Mouse (Mus musculus) hindbrain, embryonic 14.5 days (tissue): ENCODE data around the gene Pthlh. TPM values are rescaled to one million over a fixed set of nuclear protein-coding genes. Genes with fewer than 3 reads are reported as not detected.

Experiments
- ATAC-seq: fragments of 200-750 bp; cut with Nextera tagmentation; 2 replicates; pipeline ENCODE4 v1.8.0; 2017; ENCODE audit warnings: moderate number of reproducible peaks, mild to moderate bottlenecking, moderate TSS enrichment, moderate library complexity; ENCODE audit not compliant: low FRiP score
- DNase-seq: peaks from one replicate; pipeline ENCODE4 v3.0.0-alpha.2; 2015; ENCODE audit warnings: low spot score
- H3K27ac ChIP-seq: fragments of 300-500 bp; sonication (generic); 2 replicates; pipeline ENCODE4 v1.5.1; 2014; ENCODE audit warnings: mild to moderate bottlenecking, moderate library complexity
- H3K27me3 ChIP-seq: fragments of 300-500 bp; sonication (generic); 2 replicates; pipeline ENCODE4 v1.6.1; 2014; ENCODE audit warnings: mild to moderate bottlenecking, low read length, mixed read lengths; ENCODE audit not compliant: control insufficient read depth, insufficient read depth
- H3K36me3 ChIP-seq: fragments of 300-500 bp; sonication (generic); replicated peaks from 2 replicates; pipeline ENCODE4 v1.6.1; 2014; ENCODE audit not compliant: control insufficient read depth, insufficient read depth
- H3K4me1 ChIP-seq: fragments of 300-500 bp; sonication (generic); replicated peaks from 2 replicates; pipeline ENCODE4 v1.6.1; 2014; ENCODE audit warnings: antibody characterized with exemption, low read length, mixed read lengths; ENCODE audit not compliant: control insufficient read depth, insufficient read depth
- H3K4me2 ChIP-seq: fragments of 300-500 bp; sonication (generic); replicated peaks from 2 replicates; pipeline ENCODE4 v1.6.1; 2014; ENCODE audit warnings: mild to moderate bottlenecking, moderate library complexity
- H3K4me3 ChIP-seq: fragments of 300-500 bp; sonication (generic); replicated peaks from 2 replicates; pipeline ENCODE4 v1.5.1; 2014; ENCODE audit warnings: mild to moderate bottlenecking, low read length
- H3K9ac ChIP-seq: fragments of 300-500 bp; sonication (generic); 2 replicates; pipeline ENCODE4 v1.6.1; 2014
- H3K9me3 ChIP-seq: fragments of 300-500 bp; sonication (generic); 2 replicates; pipeline ENCODE4 v1.6.1; 2016; ENCODE audit warnings: low read length; ENCODE audit not compliant: control insufficient read depth
- WGBS: fragments of 180-500 bp; shearing (Covaris S2); extraction: QIAGEN DNeasy Blood & Tissue Kit; methylation state at CpG from one replicate; pipeline ENCODE4 v1.1.7; 2014; 5-methylcytosine and 5-hydroxymethylcytosine counted together
- polyA plus RNA-seq: library from polyadenylated mRNA; unstranded; fragments of >200 nt; fragmentation: Nextera tagmentation; extraction: Ambion mirVana; gene quantifications from 2 replicates; pipeline ENCODE4 v1.2.1, GENCODE M21; 2014

Gene Pthlh
- polyA plus RNA-seq, 1 experiment from 2014 or later, result 4.3 TPM

DNA sequence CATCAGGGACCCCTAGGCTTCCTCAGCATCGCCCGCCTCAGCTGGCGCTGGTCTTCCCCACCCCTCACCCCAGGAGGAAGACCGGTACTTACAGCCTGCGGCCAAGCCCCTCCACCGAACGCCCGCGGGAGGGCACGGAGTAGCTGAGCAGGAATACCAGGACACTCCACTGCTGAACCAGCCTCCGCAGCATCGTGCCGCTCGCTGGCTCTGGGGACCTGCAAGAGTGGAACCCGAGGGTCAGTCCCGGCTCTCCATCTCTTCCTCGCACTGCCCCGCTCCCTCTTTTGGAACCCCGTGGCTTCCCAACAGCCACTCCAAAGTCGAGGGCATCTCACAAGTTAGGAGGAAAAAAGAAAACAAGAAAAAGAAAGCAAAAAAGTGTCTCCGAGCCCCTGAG lies 805 bp downstream of the Pthlh start:
- H3K9ac ChIP-seq, result peak overlapping the region; percentile 24
- peak overlapping the region; percentile 45 for H3K4me3 ChIP-seq
- H3K9me3 ChIP-seq, result no peaks in the 10 kb centered on the region
- H3K36me3 ChIP-seq, result no peaks in the 10 kb centered on the region
- WGBS, result 1% methylated on average over 21 of the region's 21 CpGs
- ATAC-seq, result no peak
- no peak overlapping the region for H3K27ac ChIP-seq
- no peak for DNase-seq
- peaks cover 11% of the 10 kb centered on the region; the same call in 1 of the 2 replicates for H3K4me1 ChIP-seq
- H3K27me3 ChIP-seq, result peaks cover 76% of the 10 kb centered on the region
- peak overlapping the region; percentile 93 for H3K4me2 ChIP-seq

DNA sequence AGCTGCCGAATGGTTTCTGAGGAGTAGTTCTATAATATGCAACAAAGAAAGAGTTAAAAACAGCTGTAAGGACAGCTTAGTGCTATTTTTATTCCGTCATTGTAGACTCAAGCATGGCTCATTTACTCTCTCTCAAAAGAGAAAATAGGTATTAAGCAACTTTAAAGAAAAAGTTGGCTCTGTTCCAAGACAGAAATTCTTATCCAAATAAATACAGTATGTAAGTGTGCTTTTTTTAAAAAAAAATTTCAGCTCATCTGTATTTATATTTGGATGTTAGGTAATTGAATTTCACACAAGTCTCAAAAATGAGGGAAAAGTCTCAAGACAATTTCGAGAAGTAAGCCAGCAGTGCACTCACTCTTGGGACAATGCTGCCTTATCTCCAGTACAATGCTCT lies 2.4 kb downstream of the Pthlh start:
- Histone ChIP-seq H3K4me3 (no peak overlapping the region), H3K27ac (no peak overlapping the region), H3K9me3 (no peaks in the 10 kb centered on the region), H3K27me3 (peaks cover 60% of the 10 kb centered on the region), H3K36me3 (no peaks in the 10 kb centered on the region), H3K4me2 (0 out of 2 replicates have a peak overlapping the region, but pooled peaks have one; percentile 15), H3K9ac (no peak overlapping the region), H3K4me1 (peaks cover 11% of the 10 kb centered on the region; the same call in 1 of the 2 replicates)
- DNase-seq, result no peak
- 41% methylated on average over 3 of the region's 3 CpGs for WGBS
- no peak for ATAC-seq

DNA sequence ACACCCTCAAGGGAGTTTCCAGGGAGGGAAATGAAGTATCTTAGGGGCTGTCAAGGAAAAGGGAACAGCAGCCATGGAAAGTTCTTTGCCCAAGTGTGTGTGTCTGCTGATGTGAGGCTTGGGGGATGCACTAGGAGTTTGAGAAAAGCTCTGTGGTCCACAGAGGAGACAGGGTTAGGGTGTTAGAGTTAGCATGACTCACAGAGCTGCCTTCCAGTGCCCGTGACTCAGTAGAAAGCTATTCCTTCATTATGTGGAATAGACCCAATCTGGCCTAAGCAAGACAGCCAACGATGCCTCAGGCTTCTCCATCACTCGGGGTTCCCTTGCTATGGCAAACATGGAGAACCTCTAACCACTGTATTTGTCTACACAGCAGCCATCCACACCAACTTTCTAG lies 3.2 kb downstream of the Pthlh start:
- H3K4me1 ChIP-seq, result peaks cover 11% of the 10 kb centered on the region; the same call in 1 of the 2 replicates
- ATAC-seq (no peak), DNase-seq (no peak)
- 91% methylated on average over 3 of the region's 3 CpGs for WGBS
- no peak overlapping the region for H3K4me2 ChIP-seq
- peaks cover 52% of the 10 kb centered on the region for H3K27me3 ChIP-seq
- H3K4me3 ChIP-seq, result no peak overlapping the region
- no peaks in the 10 kb centered on the region for H3K36me3 ChIP-seq
- H3K9ac ChIP-seq, result no peak overlapping the region
- H3K9me3 ChIP-seq, result no peaks in the 10 kb centered on the region
- no peak overlapping the region for H3K27ac ChIP-seq

DNA sequence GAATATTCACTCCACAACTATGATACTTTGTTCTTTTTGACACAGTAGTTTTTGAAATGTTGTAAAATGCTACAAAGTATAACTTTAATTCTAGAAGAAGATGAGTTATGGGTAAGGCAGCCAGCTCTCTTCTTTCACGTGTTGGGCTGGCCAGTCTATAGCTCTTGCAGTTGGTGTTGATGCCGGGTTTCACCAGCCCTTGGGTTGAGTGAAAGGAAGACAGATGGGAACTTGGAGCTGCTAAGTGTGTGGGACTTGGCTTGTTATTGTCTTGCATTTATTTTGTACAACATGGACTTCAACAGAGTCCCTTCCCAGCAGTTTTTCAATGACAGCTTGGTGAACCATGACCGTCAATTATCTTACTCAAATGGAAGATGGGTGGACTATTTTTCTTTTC lies 16.2 kb downstream of the Pthlh start:
- Histone ChIP-seq H3K36me3 (no peaks in the 10 kb centered on the region), H3K4me3 (no peak overlapping the region), H3K4me2 (no peak overlapping the region), H3K9me3 (no peaks in the 10 kb centered on the region), H3K27me3 (no peaks in the 10 kb centered on the region), H3K27ac (no peak overlapping the region), H3K4me1 (no peaks in the 10 kb centered on the region), H3K9ac (no peak overlapping the region)
- ATAC-seq, result no peak
- no peak for DNase-seq
- 38% methylated on average over 3 of the region's 3 CpGs for WGBS

DNA sequence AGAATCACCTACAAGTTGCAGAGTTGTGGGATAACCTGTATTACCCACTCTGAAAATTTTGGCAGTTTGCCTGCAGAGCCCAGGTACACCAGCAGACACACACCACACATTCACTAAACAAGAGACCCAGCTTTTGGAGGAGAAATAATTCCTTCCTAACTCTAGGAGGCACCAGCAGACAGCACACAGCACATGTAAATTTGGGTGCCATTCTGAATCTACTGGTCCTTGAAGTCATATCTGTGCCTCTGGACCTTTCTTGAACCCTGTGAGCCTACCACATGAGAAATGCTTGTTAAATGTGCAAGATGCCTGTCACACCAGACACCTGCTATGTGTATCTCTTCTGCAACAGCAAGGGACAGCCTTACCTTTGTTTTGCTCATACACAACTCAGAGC lies 19.7 kb downstream of the Pthlh start:
- Histone ChIP-seq H3K27me3 (no peaks in the 10 kb centered on the region), H3K4me2 (no peak overlapping the region), H3K9ac (no peak overlapping the region), H3K4me3 (no peak overlapping the region), H3K4me1 (no peaks in the 10 kb centered on the region), H3K36me3 (no peaks in the 10 kb centered on the region), H3K27ac (no peak overlapping the region), H3K9me3 (no peaks in the 10 kb centered on the region)
- ATAC-seq, result no peak
- DNase-seq, result no peak

DNA sequence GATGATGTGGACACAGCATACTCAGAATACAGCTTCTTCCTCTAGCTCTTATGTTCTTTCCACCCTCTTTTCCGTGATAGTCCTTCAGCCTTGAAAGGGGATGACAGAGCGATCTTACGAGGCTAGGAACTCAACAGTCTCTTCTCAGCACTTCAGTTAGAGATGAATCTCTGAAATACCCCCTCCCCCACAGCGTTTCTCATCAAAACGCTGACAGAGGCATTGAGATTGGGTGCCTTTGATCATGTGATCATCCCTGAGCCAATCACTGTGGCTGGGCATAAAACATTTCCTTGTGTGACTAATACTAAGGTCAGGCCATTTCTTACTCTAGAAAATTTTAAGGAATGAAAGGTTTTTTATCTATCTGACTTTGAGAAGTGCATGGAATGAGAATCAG lies 20.3 kb downstream of the Pthlh start:
- Histone ChIP-seq H3K4me1 (no peaks in the 10 kb centered on the region), H3K9me3 (no peaks in the 10 kb centered on the region), H3K36me3 (no peaks in the 10 kb centered on the region), H3K27me3 (no peaks in the 10 kb centered on the region), H3K9ac (no peak overlapping the region), H3K27ac (no peak overlapping the region), H3K4me3 (no peak overlapping the region), H3K4me2 (no peak overlapping the region)
- no peak; the same call in 1 of the 2 replicates for ATAC-seq
- WGBS, result 57% methylated on average over 5 of the region's 5 CpGs
- DNase-seq, result peak; percentile 28

DNA sequence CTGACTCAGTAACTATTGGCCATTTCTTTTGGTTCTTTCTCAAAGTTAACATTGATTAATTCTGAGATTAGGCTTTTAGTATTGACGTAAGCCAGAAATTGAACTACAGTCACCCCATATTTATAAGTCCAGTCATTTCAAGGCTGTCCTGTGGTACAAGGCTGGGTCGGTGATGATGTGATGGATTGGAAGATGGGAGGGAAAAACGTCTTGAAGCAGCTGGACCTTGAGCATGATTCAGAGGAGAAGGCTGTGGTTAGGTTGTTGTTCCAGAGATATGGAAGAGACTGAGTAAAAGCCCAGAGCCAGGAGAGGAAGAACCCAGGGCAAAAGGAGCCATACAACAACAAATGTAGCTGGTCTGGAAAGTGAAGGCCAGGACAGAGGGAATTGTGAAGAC lies 22.4 kb downstream of the Pthlh start:
- H3K4me1 ChIP-seq, result no peaks in the 10 kb centered on the region
- no peak for ATAC-seq
- H3K4me3 ChIP-seq, result no peak overlapping the region
- H3K27me3 ChIP-seq, result no peaks in the 10 kb centered on the region
- no peak overlapping the region for H3K9ac ChIP-seq
- no peaks in the 10 kb centered on the region for H3K9me3 ChIP-seq
- H3K27ac ChIP-seq, result no peak overlapping the region
- no peak overlapping the region for H3K4me2 ChIP-seq
- no peak for DNase-seq
- H3K36me3 ChIP-seq, result no peaks in the 10 kb centered on the region
- WGBS, result 72% methylated on average over 3 of the region's 3 CpGs

DNA sequence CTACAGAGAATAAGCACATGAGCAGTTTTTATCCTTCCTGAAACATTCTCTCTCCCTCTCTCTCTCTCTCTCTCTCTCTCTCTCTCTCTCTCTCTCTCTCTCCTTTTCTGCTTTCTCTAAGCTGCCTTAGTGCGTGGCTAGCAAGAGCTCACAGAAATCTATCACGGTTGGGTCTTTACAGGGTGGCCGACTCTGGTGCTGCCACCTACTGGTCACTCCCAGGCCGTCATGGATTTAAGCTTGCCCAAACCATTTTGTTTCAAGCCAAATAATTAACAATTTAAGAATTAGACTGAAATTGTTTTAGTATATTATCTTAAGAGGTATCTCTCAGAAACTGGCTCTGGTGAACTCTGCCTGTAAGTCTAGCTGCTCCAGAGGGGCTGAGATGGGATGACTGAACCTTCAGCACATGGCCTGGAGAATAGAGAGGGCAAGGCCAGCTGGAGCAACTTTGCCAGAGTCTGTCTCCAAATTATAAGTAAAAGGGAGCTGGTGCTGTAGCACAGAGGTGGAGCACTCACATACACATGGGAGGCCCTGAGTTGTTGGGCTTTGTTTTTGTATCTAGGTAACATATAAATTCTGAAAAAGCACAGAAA lies 23.7 kb downstream of the Pthlh start:
- peak; percentile 81 for ATAC-seq
- H3K4me2 ChIP-seq, result no peak overlapping the region
- 3% methylated on average over 4 of the region's 4 CpGs for WGBS

DNA sequence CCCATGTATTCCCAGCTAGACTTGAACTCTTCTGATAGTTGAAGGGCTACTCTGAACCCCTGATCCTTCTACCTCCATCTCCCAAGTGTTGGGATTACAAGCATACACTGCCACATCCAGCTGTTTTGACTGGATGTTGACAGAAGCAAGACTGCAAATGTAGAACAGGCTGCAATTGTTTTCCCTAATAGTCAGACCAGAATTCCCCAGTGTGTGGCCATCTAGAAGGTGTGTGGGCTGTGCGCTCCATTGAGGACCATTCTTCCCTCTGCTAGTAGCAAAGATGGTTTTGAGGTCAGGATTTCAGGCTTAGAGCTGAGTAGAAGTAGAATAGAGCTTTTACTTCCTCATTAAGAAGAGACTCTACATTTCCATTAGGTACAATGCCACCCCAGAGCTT lies 37.3 kb downstream of the Pthlh start:
- Histone ChIP-seq H3K9me3 (no peaks in the 10 kb centered on the region), H3K27ac (no peak overlapping the region), H3K4me3 (no peak overlapping the region), H3K36me3 (no peaks in the 10 kb centered on the region), H3K9ac (no peak overlapping the region), H3K4me2 (no peak overlapping the region), H3K4me1 (no peaks in the 10 kb centered on the region), H3K27me3 (no peaks in the 10 kb centered on the region)
- DNase-seq (no peak), ATAC-seq (no peak)
- WGBS, result 93% methylated on average over 1 of the region's 1 CpGs

More for the DNA sequence above, 23.7 kb downstream of the Pthlh start:
- H3K9me3 ChIP-seq, result no peaks in the 10 kb centered on the region
- no peaks in the 10 kb centered on the region for H3K27me3 ChIP-seq
- DNase-seq, result peak; percentile 76
- no peaks in the 10 kb centered on the region for H3K4me1 ChIP-seq
- H3K9ac ChIP-seq, result no peak overlapping the region
- no peak overlapping the region for H3K4me3 ChIP-seq
- H3K36me3 ChIP-seq, result no peaks in the 10 kb centered on the region
- H3K27ac ChIP-seq, result no peak overlapping the region

DNA sequence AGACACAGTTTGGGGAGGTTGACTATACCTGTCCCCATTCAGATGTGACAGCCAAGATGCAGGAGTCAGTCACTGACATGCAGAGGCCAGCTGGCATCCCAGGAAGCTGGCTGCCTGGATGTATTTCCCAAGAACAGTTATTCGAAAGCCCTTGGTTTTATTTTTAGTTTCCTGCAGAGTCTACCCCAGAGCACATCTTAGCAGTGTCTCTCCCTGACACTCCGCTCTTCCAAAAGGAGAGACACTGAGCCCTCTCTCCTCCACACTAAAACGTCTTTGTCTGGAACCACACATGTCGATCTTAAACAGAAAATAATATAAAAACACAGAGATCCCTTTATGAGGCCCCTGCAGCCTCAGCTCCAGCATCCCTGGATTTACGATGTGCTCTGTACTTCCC lies 44.9 kb downstream of the Pthlh start:
- H3K4me1 ChIP-seq, result no peaks in the 10 kb centered on the region
- no peak overlapping the region for H3K27ac ChIP-seq
- no peak overlapping the region for H3K4me2 ChIP-seq
- ATAC-seq (no peak), DNase-seq (no peak)
- no peaks in the 10 kb centered on the region for H3K27me3 ChIP-seq
- H3K9ac ChIP-seq, result no peak overlapping the region
- no peaks in the 10 kb centered on the region for H3K36me3 ChIP-seq
- no peak overlapping the region for H3K4me3 ChIP-seq
- no peaks in the 10 kb centered on the region for H3K9me3 ChIP-seq
- 80% methylated on average over 5 of the region's 5 CpGs for whole genome bisulfite sequencing
